Mouse (Mus musculus): Measurements from ENCODE around the gene Camk1g. TPM values are rescaled to one million over a fixed set of nuclear protein-coding genes. Genes with fewer than 3 reads are reported as not detected.

The Camk1g gene
- total and polyA plus RNA-seq, 3 experiments: not detected

GRCm38 (mm10) chr1:193407487-193407886 lies 37.4 kb upstream of the Camk1g start:
- in situ Hi-C loops (cut with MboI; ENCODE audit: low pct_ligation_motif_present, low pct_unique_long_range_greater_than_20kb, low sequenced_read_pairs) (no loop called here), dilution Hi-C loops (cut with MboI; ENCODE audit: extremely low pct_ligation_motif_present, extremely low pct_unique_long_range_greater_than_20kb, low sequenced_read_pairs) (no loop called here)
- DNase-seq (ENCODE audit: extremely low read depth): no peak
- Histone ChIP-seq H3K36me3 (replicated peaks in 1 of 2; ENCODE audit: control insufficient read depth in 1 of 2, insufficient read depth in 1 of 2, low read length in 1 of 2) (no peaks in the 10 kb centered on the region), H3K27me3 (replicated peaks) (peaks cover 36% of the 10 kb centered on the region), H3K79me2 (replicated peaks; ENCODE audit: control insufficient read depth, extremely low read depth, insufficient read depth, poor library complexity, severe bottlenecking) (no peaks in the 10 kb centered on the region), H3K4me3 (replicated peaks in 1 of 3; ENCODE audit: low read depth in 2 of 3, low read length in 2 of 3, poor library complexity in 1 of 3) (no peak overlapping the region), H3K9ac (ENCODE audit: insufficient read depth, low read depth) (no peak overlapping the region), H3K9me3 (replicated peaks; ENCODE audit: low read length) (no peaks in the 10 kb centered on the region), H3K27ac (ENCODE audit: insufficient read depth, low read depth) (no peak overlapping the region), H3K4me2 (ENCODE audit: insufficient read depth, low read depth, poor library complexity, severe bottlenecking) (no peak overlapping the region), H3K4me1 (ENCODE audit: control insufficient read depth in 1 of 2, insufficient read depth in 2 of 2) (no peaks in the 10 kb centered on the region)
- TF ChIP-seq EP300 (IDR thresholded peaks at IDR 0.05; ENCODE audit: low read length) (no peak), ETS1 (conservative IDR thresholded peaks at IDR 0.05; ENCODE audit: low read depth, low read length) (no peak), RCOR1 (conservative IDR thresholded peaks at IDR 0.05; ENCODE audit: low read depth, low read length) (no peak), CTCF (conservative IDR thresholded peaks at IDR 0.05 in 1 of 2, IDR thresholded peaks at IDR 0.05 in 1 of 2; ENCODE audit: low read depth in 2 of 2, low read length in 2 of 2) (no peak), USF2 (conservative IDR thresholded peaks at IDR 0.05; ENCODE audit: low read depth, low read length) (no peak), HCFC1 (IDR thresholded peaks at IDR 0.05; ENCODE audit: low read depth, low read length) (no peak), POLR2AphosphoS2 (IDR thresholded peaks at IDR 0.05; ENCODE audit: low read depth, low read length) (no peak), BHLHE40 (IDR thresholded peaks at IDR 0.05; ENCODE audit: low read depth, low read length) (no peak), RAD21 (IDR thresholded peaks at IDR 0.05; ENCODE audit: low read depth, low read length) (no peak), CHD2 (IDR thresholded peaks at IDR 0.05; ENCODE audit: low read length) (no peak), ZNF384 (IDR thresholded peaks at IDR 0.05; ENCODE audit: low read depth, low read length) (no peak), ZC3H11A (IDR thresholded peaks at IDR 0.05; ENCODE audit: low read depth, low read length) (no peak), POLR2A (IDR thresholded peaks at IDR 0.05; ENCODE audit: low read depth, low read length) (no peak)

GRCm38 (mm10) chr1:193406059-193406642 lies 36.1 kb upstream of the Camk1g start:
- no peaks in the 10 kb centered on the region for H3K4me1 ChIP-seq (ENCODE audit: control insufficient read depth in 1 of 2, insufficient read depth in 2 of 2)
- no peak overlapping the region for H3K27ac ChIP-seq (ENCODE audit: insufficient read depth, low read depth)
- TF ChIP-seq UBTF (IDR thresholded peaks at IDR 0.05; ENCODE audit: low read depth, low read length) (no peak), MAFK (IDR thresholded peaks at IDR 0.05; ENCODE audit: insufficient replicate concordance, low read length) (no peak), ZMIZ1 (IDR thresholded peaks at IDR 0.05; ENCODE audit: low read depth, low read length) (no peak), USF1 (IDR thresholded peaks at IDR 0.05; ENCODE audit: low read depth, low read length) (no peak), PAX5 (IDR thresholded peaks at IDR 0.05; ENCODE audit: low read length) (no peak), CHD1 (IDR thresholded peaks at IDR 0.05; ENCODE audit: low read depth, low read length) (no peak), MAZ (IDR thresholded peaks at IDR 0.05; ENCODE audit: low read depth, low read length) (no peak), RCOR1 (conservative IDR thresholded peaks at IDR 0.05; ENCODE audit: low read depth, low read length) (no peak), BHLHE40 (IDR thresholded peaks at IDR 0.05; ENCODE audit: low read depth, low read length) (no peak), RAD21 (IDR thresholded peaks at IDR 0.05; ENCODE audit: low read depth, low read length) (no peak), IRF4 (IDR thresholded peaks at IDR 0.05; ENCODE audit: low read depth, low read length) (no peak), CHD2 (IDR thresholded peaks at IDR 0.05; ENCODE audit: low read length) (no peak), NELFE (IDR thresholded peaks at IDR 0.05; ENCODE audit: low read depth, low read length) (no peak), ZKSCAN1 (IDR thresholded peaks at IDR 0.05; ENCODE audit: borderline replicate concordance, low read depth, low read length) (no peak), TBP (conservative IDR thresholded peaks at IDR 0.05; ENCODE audit: low read depth, low read length) (no peak), GABPA (IDR thresholded peaks at IDR 0.05; ENCODE audit: insufficient replicate concordance, low read depth, low read length) (no peak), MAX (IDR thresholded peaks at IDR 0.05; ENCODE audit: low read length) (no peak), MEF2A (IDR thresholded peaks at IDR 0.05; ENCODE audit: borderline replicate concordance, low read depth, low read length) (no peak), POLR2AphosphoS2 (IDR thresholded peaks at IDR 0.05; ENCODE audit: low read depth, low read length) (no peak)
- H3K4me3 ChIP-seq (replicated peaks in 1 of 3; ENCODE audit: low read depth in 2 of 3, low read length in 2 of 3, poor library complexity in 1 of 3): no peak overlapping the region
- no peak overlapping the region for H3K4me2 ChIP-seq (ENCODE audit: insufficient read depth, low read depth, poor library complexity, severe bottlenecking)
- H3K9me3 ChIP-seq (replicated peaks; ENCODE audit: low read length): no peaks in the 10 kb centered on the region
- H3K27me3 ChIP-seq (replicated peaks): peaks cover 26% of the 10 kb centered on the region
- no peak overlapping the region for H3K9ac ChIP-seq (ENCODE audit: insufficient read depth, low read depth)
- in situ Hi-C loops (cut with MboI; ENCODE audit: low pct_ligation_motif_present, low pct_unique_long_range_greater_than_20kb, low sequenced_read_pairs) (no loop called here), dilution Hi-C loops (cut with MboI; ENCODE audit: extremely low pct_ligation_motif_present, extremely low pct_unique_long_range_greater_than_20kb, low sequenced_read_pairs) (no loop called here)
- no peaks in the 10 kb centered on the region for H3K36me3 ChIP-seq (replicated peaks in 1 of 2; ENCODE audit: control insufficient read depth in 1 of 2, insufficient read depth in 1 of 2, low read length in 1 of 2)
- no peak for DNase-seq (ENCODE audit: extremely low read depth)
- no peaks in the 10 kb centered on the region for H3K79me2 ChIP-seq (replicated peaks; ENCODE audit: control insufficient read depth, extremely low read depth, insufficient read depth, poor library complexity, severe bottlenecking)
